Mouse (Mus musculus) cerebellum, adult 2 months (tissue): ENCODE measurements at regions not wholly inside any gene's neighbourhood (a gene's known extent, or its start where the extent isn't known, plus 50 kb on each side); places are given as distances from the start of the nearest gene placed in this dataset.

Experiments
- CTCF ChIP-seq: fragments of 200-500 bp; IDR thresholded peaks from 2 replicates; pipeline ENCODE4 v1.5.1; 2011; ENCODE audit warnings: low read depth, mild to moderate bottlenecking, control low read depth, low read length, moderate library complexity, borderline replicate concordance; ENCODE audit not compliant: insufficient read depth
- POLR2A ChIP-seq: fragments of 200-500 bp; IDR thresholded peaks from 2 replicates; pipeline ENCODE4 v1.6.1; 2011; ENCODE audit warnings: low read length, control low read depth, borderline replicate concordance; ENCODE audit not compliant: insufficient read depth

DNA sequence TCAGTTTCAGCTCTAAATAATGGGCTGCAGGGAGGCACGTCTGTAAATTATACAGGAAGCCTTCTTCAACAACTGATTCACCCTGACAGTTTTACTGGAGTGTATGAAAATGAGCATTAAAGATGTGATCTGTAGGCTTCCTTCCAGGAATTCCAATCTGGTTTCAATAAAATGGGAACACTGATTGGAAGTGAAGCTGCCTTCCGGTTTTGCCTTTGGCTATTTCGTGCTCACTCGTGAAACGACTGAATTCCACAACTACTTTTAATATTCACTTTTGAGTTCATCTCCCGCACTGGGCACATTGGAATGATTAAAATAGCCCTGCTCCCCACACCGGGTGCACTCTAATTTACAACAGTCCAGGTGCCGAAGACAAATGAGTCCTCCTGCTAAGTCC lies 286.2 kb upstream of the Mki67 start:
- TF ChIP-seq POLR2A, result no peak
- TF ChIP-seq CTCF, result no peak
